9 mouse cellular contexts compared by ENCODE assay signal in the genomic region with DNA sequence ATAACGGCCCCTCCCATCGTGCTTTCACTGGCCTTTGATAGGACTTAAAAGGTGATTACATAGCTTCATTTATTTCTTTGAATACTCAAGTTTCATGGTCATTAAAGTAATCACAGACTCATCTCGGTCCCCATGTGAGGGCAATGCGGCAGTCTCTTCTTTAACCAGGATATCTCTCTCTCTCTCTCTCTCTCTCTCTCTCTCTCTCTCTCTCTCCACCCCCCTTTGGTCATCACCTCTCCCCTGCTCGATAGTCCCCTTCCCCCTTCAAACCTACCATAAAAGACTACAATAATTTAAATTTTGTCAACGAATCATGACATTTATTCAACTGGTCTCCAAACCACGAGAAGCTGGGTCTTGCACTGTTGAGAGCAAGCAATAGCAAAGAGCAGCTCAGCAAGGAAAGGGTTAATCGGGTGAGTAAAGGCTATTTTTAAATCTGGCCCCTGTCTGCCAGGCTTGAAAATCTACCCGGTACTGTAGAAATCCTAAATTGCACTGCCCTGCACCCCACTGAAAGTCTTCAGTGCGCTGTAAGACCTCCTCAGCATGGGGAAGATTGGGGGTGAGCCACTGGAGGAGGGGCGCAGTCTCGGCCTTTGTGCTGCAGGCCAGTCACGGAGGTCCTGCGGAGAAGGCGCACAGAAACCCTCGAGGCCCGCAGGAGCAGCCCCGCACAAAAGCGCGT. TPM values are rescaled to one million over a fixed set of nuclear protein-coding genes. Genes with fewer than 3 reads are reported as not detected.
DNase-seq lines count a peak whose midpoint lies in the region; ATAC-seq and TF ChIP-seq lines count a peak whose summit lies in the region.
"Had no signal": no experiment of that assay in that cellular context is flagged by ENCODE, and none has a peak within 500 bp of the region (broad histone marks: within the 10 kb centered on the region; RNA-seq: fewer than 3 reads in every experiment).

No protein-coding gene starts in this region.

- H3K27me3 ChIP-seq in heart, embryonic 14.5 days (ENCODE audit: control insufficient read depth, insufficient read depth, low read length), result no peaks in the 10 kb centered on the region
- no peaks in the 10 kb centered on the region; the same call in 1 of the 2 replicates for H3K27me3 ChIP-seq in heart, adult 2 months (ENCODE audit: control insufficient read depth, insufficient read depth, low read length)
- no peaks in the 10 kb centered on the region for H3K27me3 ChIP-seq in ES-Bruce4 (ENCODE audit: control insufficient read depth, insufficient read depth, low read length, poor library complexity, severe bottlenecking)
- peaks cover 15% of the 10 kb centered on the region; the same call in 1 of the 2 replicates for H3K27me3 ChIP-seq in embryonic facial prominence, embryonic 10.5 days (replicated peaks; ENCODE audit: low read depth, poor library complexity, severe bottlenecking)
- no peaks in the 10 kb centered on the region for H3K27me3 ChIP-seq in hindbrain, embryonic 16.5 days (replicated peaks; ENCODE audit: control insufficient read depth, insufficient read depth, low read length)
- no peaks in the 10 kb centered on the region for H3K27me3 ChIP-seq in neural tube, embryonic 12.5 days (replicated peaks)

- TF ChIP-seq EP300 in heart, adult 2 months (IDR thresholded peaks at IDR 0.05; ENCODE audit: insufficient read depth, low read depth, low read length), result no peak
- TF ChIP-seq EP300 in ES-Bruce4 (IDR thresholded peaks at IDR 0.05; ENCODE audit: insufficient read depth, low read depth, low read length), result no peak

- H3K27ac ChIP-seq in heart, embryonic 14.5 days (replicated peaks in 1 of 2; ENCODE audit: control insufficient read depth in 1 of 2, insufficient read depth in 1 of 2, low read depth in 2 of 2, low read length in 2 of 2), result no peak overlapping the region
- H3K27ac ChIP-seq in heart, adult 2 months, result no peak overlapping the region
- H3K27ac ChIP-seq in ES-Bruce4 (ENCODE audit: insufficient read depth, low read length), result no peak overlapping the region
- peak overlapping the region; percentile 84 for H3K27ac ChIP-seq in embryonic facial prominence, embryonic 10.5 days (replicated peaks)
- H3K27ac ChIP-seq in hindbrain, embryonic 16.5 days (ENCODE audit: low read depth, low read length), result peak overlapping the region; percentile 39; the same call in 1 of the 2 replicates
- H3K27ac ChIP-seq in neural tube, embryonic 12.5 days, result no peak overlapping the region

- no peak for DNase-seq in heart, adult 2 months
- DNase-seq in embryonic facial prominence, embryonic 10.5 days (ENCODE audit: low spot score), result peak; percentile 74
- DNase-seq in spleen, postnatal 4 days (ENCODE audit: low spot score in 2 of 2), result no peak
- no peak for DNase-seq in thymus, postnatal 4 days

- intact Hi-C loops in heart, adult 2 months (cut with DNase I), result no loop called here

- no peak for TF ChIP-seq CTCF in heart, adult 2 months (IDR thresholded peaks at IDR 0.05)
- no peak for TF ChIP-seq CTCF in ES-Bruce4 (IDR thresholded peaks at IDR 0.05; ENCODE audit: low read depth, low read length)

- peak overlapping the region; percentile 43 for H3K4me3 ChIP-seq in heart, embryonic 14.5 days (ENCODE audit: control insufficient read depth in 1 of 2, insufficient read depth in 1 of 2, low read depth in 1 of 2, low read length in 2 of 2)
- no peak overlapping the region for H3K4me3 ChIP-seq in heart, adult 2 months
- peak overlapping the region; percentile 6; the same call in 1 of the 2 replicates for H3K4me3 ChIP-seq in ES-Bruce4 (ENCODE audit: low read depth, low read length)
- H3K4me3 ChIP-seq in embryonic facial prominence, embryonic 10.5 days, result peak overlapping the region; percentile 47
- peak overlapping the region; percentile 37 for H3K4me3 ChIP-seq in hindbrain, embryonic 16.5 days (ENCODE audit: low read length)
- H3K4me3 ChIP-seq in neural tube, embryonic 12.5 days, result peak overlapping the region; percentile 8; the same call in 1 of the 2 replicates

- peak overlapping the region; percentile 90 for H3K4me2 ChIP-seq in heart, embryonic 14.5 days (ENCODE audit: low read length)
- peak overlapping the region; percentile 80 for H3K4me2 ChIP-seq in hindbrain, embryonic 16.5 days (ENCODE audit: low read length)
- H3K4me2 ChIP-seq in neural tube, embryonic 12.5 days (replicated peaks), result peak overlapping the region; percentile 65

- H3K36me3 ChIP-seq in heart, embryonic 14.5 days (ENCODE audit: control insufficient read depth, insufficient read depth, low read length), result no peaks in the 10 kb centered on the region
- H3K36me3 ChIP-seq in heart, adult 2 months (ENCODE audit: control insufficient read depth, insufficient read depth, low read length), result no peaks in the 10 kb centered on the region
- H3K36me3 ChIP-seq in ES-Bruce4 (ENCODE audit: control insufficient read depth, insufficient read depth, low read length, poor library complexity, severe bottlenecking), result no peaks in the 10 kb centered on the region
- no peaks in the 10 kb centered on the region for H3K36me3 ChIP-seq in embryonic facial prominence, embryonic 10.5 days (replicated peaks)
- H3K36me3 ChIP-seq in hindbrain, embryonic 16.5 days (ENCODE audit: control insufficient read depth, insufficient read depth, low read length), result no peaks in the 10 kb centered on the region
- H3K36me3 ChIP-seq in neural tube, embryonic 12.5 days, result no peaks in the 10 kb centered on the region

- 6% methylated on average over 20 of the region's 20 CpGs for WGBS in heart, embryonic 14.5 days
- 10% methylated on average over 20 of the region's 20 CpGs for WGBS in heart, adult 2 months
- WGBS in embryonic facial prominence, embryonic 10.5 days, result 8% methylated on average over 20 of the region's 20 CpGs
- 5% methylated on average over 20 of the region's 20 CpGs for WGBS in hindbrain, embryonic 16.5 days
- 3% methylated on average over 20 of the region's 20 CpGs for WGBS in neural tube, embryonic 12.5 days

- peaks cover 2 to 8% of the 10 kb centered on the region in 2 experiments; a peak in 3 of 4 replicates for H3K4me1 ChIP-seq in heart, embryonic 14.5 days (ENCODE audit: control insufficient read depth in 2 of 2, insufficient read depth in 2 of 2, low read length in 2 of 2)
- H3K4me1 ChIP-seq in heart, adult 2 months (ENCODE audit: control insufficient read depth, insufficient read depth, low read length), result no peaks in the 10 kb centered on the region
- no peaks in the 10 kb centered on the region for H3K4me1 ChIP-seq in ES-Bruce4 (ENCODE audit: control insufficient read depth, insufficient read depth, low read length)
- peaks cover 13% of the 10 kb centered on the region for H3K4me1 ChIP-seq in embryonic facial prominence, embryonic 10.5 days
- peaks cover 10% of the 10 kb centered on the region for H3K4me1 ChIP-seq in hindbrain, embryonic 16.5 days (ENCODE audit: control insufficient read depth, insufficient read depth, low read depth, low read length)
- peaks cover 14% of the 10 kb centered on the region for H3K4me1 ChIP-seq in neural tube, embryonic 12.5 days

- H3K79me2 ChIP-seq in heart, adult 2 months (replicated peaks; ENCODE audit: control insufficient read depth, insufficient read depth, low read length), result no peaks in the 10 kb centered on the region

- ATAC-seq in heart, embryonic 14.5 days (ENCODE audit: insufficient number of reproducible peaks, insufficient read depth, low FRiP score, low read depth), result peak; percentile 54; the same call in 1 of the 2 replicates
- ATAC-seq in hindbrain, embryonic 16.5 days, result peak; percentile 90
- ATAC-seq in neural tube, embryonic 12.5 days (ENCODE audit: low FRiP score, low read depth), result peak; percentile 76

- TF ChIP-seq POLR2A in heart, adult 2 months (IDR thresholded peaks at IDR 0.05; ENCODE audit: insufficient read depth, low read depth, low read length), result no peak
- TF ChIP-seq POLR2A in ES-Bruce4 (IDR thresholded peaks at IDR 0.05; ENCODE audit: insufficient read depth, low read length), result no peak

- peak overlapping the region; percentile 68 for H3K9ac ChIP-seq in heart, embryonic 14.5 days (ENCODE audit: low read length)
- no peak overlapping the region for H3K9ac ChIP-seq in heart, adult 2 months (ENCODE audit: low read depth, low read length)
- H3K9ac ChIP-seq in ES-Bruce4 (ENCODE audit: low read depth, poor library complexity, severe bottlenecking), result 0 out of 2 replicates have a peak overlapping the region, but pooled peaks have one; percentile 1
- peak overlapping the region; percentile 68 for H3K9ac ChIP-seq in hindbrain, embryonic 16.5 days (ENCODE audit: low read depth, low read length)
- 0 out of 2 replicates have a peak overlapping the region, but pooled peaks have one; percentile 34 for H3K9ac ChIP-seq in neural tube, embryonic 12.5 days

- no peaks in the 10 kb centered on the region for H3K9me3 ChIP-seq in heart, embryonic 14.5 days (ENCODE audit: control insufficient read depth, low read length)
- H3K9me3 ChIP-seq in ES-Bruce4 (replicated peaks; ENCODE audit: control insufficient read depth, insufficient read depth, low read length, poor library complexity, severe bottlenecking), result no peaks in the 10 kb centered on the region
- no peaks in the 10 kb centered on the region for H3K9me3 ChIP-seq in embryonic facial prominence, embryonic 10.5 days
- no peaks in the 10 kb centered on the region for H3K9me3 ChIP-seq in hindbrain, embryonic 16.5 days (ENCODE audit: control insufficient read depth, low read length)
- H3K9me3 ChIP-seq in neural tube, embryonic 12.5 days, result no peaks in the 10 kb centered on the region

RNA-seq across cellular contexts. Expression of a gene that starts 41.6 kb away (rescaled TPM):
- 0.24 TPM in 1 of 2 replicates, not detected in the other for polyA plus RNA-seq in heart, embryonic 14.5 days (2014; fragmentation: Nextera tagmentation; extraction: Ambion mirVana)
- total RNA-seq in heart, adult 2 months (2021), result not detected
- polyA plus RNA-seq in heart, adult 2 months (2012; rRNA removed), result 0.66 TPM in 1 of 2 replicates, not detected in the other
- 400 and 407 TPM in 2 replicates for polyA plus RNA-seq in ES-Bruce4 (2011; ENCODE audit: insufficient read depth, insufficient read length, low read depth, missing spikeins)
- polyA plus RNA-seq in embryonic facial prominence, embryonic 10.5 days (2016; fragmentation: Nextera tagmentation; extraction: Ambion mirVana), result 12.2 and 16.1 TPM in 2 replicates
- 8.2 and 8.6 TPM in 2 replicates for polyA plus RNA-seq in hindbrain, embryonic 16.5 days (2015; fragmentation: Nextera tagmentation; extraction: Ambion mirVana)
- polyA plus RNA-seq in neural tube, embryonic 12.5 days (2016; fragmentation: Nextera tagmentation; extraction: Ambion mirVana), result 48.0 and 49.7 TPM in 2 replicates
- polyA plus RNA-seq: spleen, adult 2 months had no signal

Comparison
In these comparisons a context has a peak if more than half of its experiments do, and no peak if none do; other contexts are left out.
1. H3K27ac ChIP-seq: peak in embryonic facial prominence, embryonic 10.5 days (single experiment) and hindbrain, embryonic 16.5 days (single experiment); none in heart, embryonic 14.5 days (0 of 2), heart, adult 2 months (single experiment), ES-Bruce4 (single experiment) and neural tube, embryonic 12.5 days (single experiment).
2. Peak in every context shown above with its lines, with median percentiles within 50 percentile points of each other: ATAC-seq and H3K4me2 ChIP-seq.